Mouse (Mus musculus) central nervous system, embryonic 11.5 days (tissue): Measurements from ENCODE around the gene Klrd1. TPM values are rescaled to one million over a fixed set of nuclear protein-coding genes. Genes with fewer than 3 reads are reported as not detected.

Experiments
- polyA plus RNA-seq: library from polyadenylated mRNA; depleted of rRNA; stranded (reverse); fragments of >200 nt; gene quantifications from 2 replicates; pipeline ENCODE4 v1.2.3, GENCODE M21; 2012; rRNA removed

Gene Klrd1
- polyA plus RNA-seq: 0.12 TPM in 1 of 2 replicates, not detected in the other

GRCm38 (mm10) chr6:129591508-129591907 is at the start of gene Klrd1:
Gene Klrd1, plus strand, starts transcription at chr6:129591782.

DNA sequence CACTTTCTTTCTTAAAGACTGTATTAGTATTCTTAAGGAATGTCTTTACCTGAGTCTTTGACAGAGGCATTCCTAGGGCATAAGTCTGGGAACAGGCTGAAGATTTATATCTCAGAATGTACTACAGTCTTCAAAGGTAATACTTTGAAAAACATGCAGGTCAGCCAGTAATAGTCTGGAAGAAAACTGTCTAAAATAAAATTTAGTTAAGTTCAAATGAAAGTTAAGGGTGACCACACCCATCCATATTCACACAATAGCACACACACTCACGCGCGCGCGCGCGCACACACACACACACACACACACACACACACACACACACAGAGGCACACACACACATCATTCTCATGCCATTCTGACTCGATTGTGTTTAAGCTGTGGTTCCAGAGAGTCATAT is 14.0 kb upstream of the Klrd1 start, which contains the start of gene Klre1:
Gene Klre1, plus strand, starts transcription at position 301 of the 400 bp plus-strand sequence.

DNA sequence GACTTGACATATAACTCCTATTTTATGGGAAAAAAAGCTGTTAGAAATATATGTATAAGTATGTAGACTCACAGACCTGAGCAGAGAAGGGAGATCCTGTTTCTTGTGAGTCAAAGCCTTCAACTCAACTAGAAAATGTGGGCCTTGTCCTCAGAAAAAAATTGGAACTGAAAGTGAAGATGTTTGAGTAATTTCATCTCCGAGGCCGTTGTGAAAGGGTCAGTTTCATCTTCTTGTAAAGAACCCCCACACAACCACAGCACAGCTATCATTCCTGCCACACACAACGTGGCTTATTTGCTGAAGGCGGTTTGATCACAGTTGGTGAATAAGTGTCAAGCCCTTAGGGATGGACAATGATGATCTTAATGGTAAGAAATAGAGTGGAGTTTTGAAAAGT is 32.2 kb downstream of the Klrd1 start, which contains the start of gene Klrk1:
Gene Klrk1, minus strand, starts transcription at position 130 of the 400 bp plus-strand sequence.

DNA sequence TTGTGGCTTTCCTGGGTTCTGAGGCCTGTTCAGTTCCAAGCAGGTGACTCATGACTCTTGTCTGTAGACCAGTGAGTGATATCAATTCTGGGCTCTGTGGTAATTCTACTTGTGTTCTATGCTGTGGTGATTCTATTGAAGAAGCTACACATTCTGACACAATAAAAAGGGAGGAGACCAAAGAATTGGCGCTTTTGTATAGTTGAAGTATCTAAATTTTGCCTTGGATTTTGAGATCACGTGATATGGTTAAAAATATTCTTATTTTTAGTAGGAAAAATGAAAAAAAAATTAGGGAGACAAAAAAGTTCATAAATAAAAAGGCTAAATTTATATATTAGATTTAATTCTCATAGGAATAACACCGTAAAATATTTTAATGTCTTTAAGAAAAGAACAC is 51.7 kb downstream of the Klrd1 start, which contains the start of gene Klrc3:
Gene Klrc3, minus strand, starts transcription at position 101 of the 400 bp plus-strand sequence.

Other genes starting within 250 kb of the Klrd1 start
- gene Clec12a, start 249.1 kb upstream of the Klrd1 start, polyA plus RNA-seq: 0.34 and 0.41 TPM in 2 replicates
- 0.07 and 0.10 TPM in 2 replicates for gene Clec12b, start 205.9 kb upstream of the Klrd1 start, polyA plus RNA-seq
- gene Clec1b, start 194.5 kb upstream of the Klrd1 start, polyA plus RNA-seq: 6.2 and 6.4 TPM in 2 replicates
- gene Clec9a, start 182.9 kb upstream of the Klrd1 start, polyA plus RNA-seq: 1.2 and 1.4 TPM in 2 replicates
- gene Clec1a, start 139.8 kb upstream of the Klrd1 start, polyA plus RNA-seq: 0.41 and 0.72 TPM in 2 replicates
- 0.07 and 0.36 TPM in 2 replicates for gene Olr1, start 84.6 kb upstream of the Klrd1 start, polyA plus RNA-seq
- gene Tmem52b, start 79.2 kb upstream of the Klrd1 start, polyA plus RNA-seq: 0.02 and 0.05 TPM in 2 replicates
- 59.9 and 65.2 TPM in 2 replicates for gene Gabarapl1, start 58.6 kb upstream of the Klrd1 start, polyA plus RNA-seq
- 0.02 TPM in 1 of 2 replicates, not detected in the other for gene Klre1, start 13.9 kb upstream of the Klrd1 start, polyA plus RNA-seq
- 0.01 TPM in 1 of 2 replicates, not detected in the other for gene Klrk1, start 32.1 kb downstream of the Klrd1 start, polyA plus RNA-seq
- not detected in 2 replicates for gene Klrc3, start 51.6 kb downstream of the Klrd1 start, polyA plus RNA-seq
- not detected in 2 replicates for gene Klrc2, start 68.9 kb downstream of the Klrd1 start, polyA plus RNA-seq
- gene Klrc1, start 87.2 kb downstream of the Klrd1 start, polyA plus RNA-seq: not detected in 2 replicates
- not detected in 2 replicates for gene Klri1, start 125.3 kb downstream of the Klrd1 start, polyA plus RNA-seq
- gene Klri2, start 148.7 kb downstream of the Klrd1 start, polyA plus RNA-seq: not detected in 2 replicates
- not detected in 2 replicates for gene Gm156, start 192.5 kb downstream of the Klrd1 start, polyA plus RNA-seq